Mouse (Mus musculus): ENCODE results near the gene Utp14b. TPM values are rescaled to one million over a fixed set of nuclear protein-coding genes. Genes with fewer than 3 reads are reported as not detected.

Gene Utp14b
- total RNA-seq (2014; rRNA removed; ENCODE audit: low replicate concordance) (2.3 and 5.4 TPM in 2 replicates), polyA plus RNA-seq (2015; fragmentation: Nextera tagmentation; extraction: Ambion mirVana) (0.74 and 0.94 TPM in 2 replicates)

DNA sequence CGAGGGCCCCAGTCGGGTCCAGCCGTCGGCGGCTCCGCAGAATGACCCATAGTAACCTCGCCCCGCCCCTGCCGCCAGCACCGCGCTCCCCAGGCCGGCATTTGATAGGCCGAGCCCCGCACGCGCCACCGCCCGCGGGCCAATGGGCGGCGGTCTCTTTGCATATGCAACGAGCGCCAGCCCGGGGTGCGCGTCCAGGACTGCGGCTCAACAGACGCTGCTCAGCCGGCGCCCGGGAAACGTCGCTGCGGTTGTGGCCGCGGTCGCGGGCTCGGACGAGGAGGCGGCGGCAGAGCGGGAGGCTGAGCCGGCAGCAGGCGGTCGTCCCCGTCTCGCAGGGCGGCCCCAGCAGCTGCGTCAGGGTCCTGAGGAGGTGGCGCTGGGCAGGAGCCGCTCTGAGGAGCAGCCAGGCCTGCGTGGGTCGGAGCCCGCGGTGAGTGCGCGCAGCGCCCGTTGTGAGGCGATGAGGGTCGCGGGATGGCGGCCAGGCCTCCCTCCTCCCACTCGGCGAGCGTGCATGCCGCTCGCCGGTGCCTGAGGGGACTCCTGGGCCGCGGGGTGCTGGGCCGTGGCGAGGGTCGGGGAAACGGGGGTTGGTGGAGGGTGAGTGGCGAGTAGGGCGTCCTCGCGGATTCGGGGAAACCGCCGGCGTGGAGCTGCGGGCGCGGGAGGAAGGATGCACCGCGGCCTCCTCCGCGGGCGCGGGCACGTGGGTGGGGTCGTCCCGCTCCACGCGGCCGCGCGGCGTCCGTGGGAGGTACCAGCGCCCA, at the start of gene Utp14b, which contains the start of gene Acsl3:
Gene Utp14b, plus strand, starts transcription at position 368 of the 770 bp plus-strand sequence.
Gene Acsl3, plus strand, starts transcription at position 155 of the 770 bp plus-strand sequence.
- no peaks in the 10 kb centered on the region for H3K36me3 ChIP-seq (replicated peaks; ENCODE audit: control insufficient read depth, insufficient read depth, low read length)
- H3K4me2 ChIP-seq (ENCODE audit: low read depth, low read length): peak within 1 kb of the TSS; percentile 73
- peak; percentile 99 for ATAC-seq (ENCODE audit: insufficient read depth, low read depth)
- peak within 1 kb of the TSS; percentile 93 for H3K9ac ChIP-seq (replicated peaks; ENCODE audit: low read depth, low read length)
- TF ChIP-seq EP300 (IDR thresholded peaks at IDR 0.05; ENCODE audit: low read depth): peak; percentile 57; the same call in 1 of the 2 replicates
- no peak for TF ChIP-seq CTCF (IDR thresholded peaks at IDR 0.05; ENCODE audit: low read depth)
- H3K27ac ChIP-seq (ENCODE audit: low read depth): peak within 1 kb of the TSS; percentile 89
- WGBS: under 1% methylated on average over 94 of the region's 104 CpGs
- DNase-seq (ENCODE audit: low spot score): peak; percentile 95
- no peaks in the 10 kb centered on the region for H3K9me3 ChIP-seq (replicated peaks; ENCODE audit: control insufficient read depth, low read length)
- H3K4me3 ChIP-seq (ENCODE audit: low read depth, low read length): peak within 1 kb of the TSS; percentile 95
- H3K27me3 ChIP-seq (ENCODE audit: control insufficient read depth, insufficient read depth, low read length): no peaks in the 10 kb centered on the region
- H3K4me1 ChIP-seq (ENCODE audit: control insufficient read depth, insufficient read depth): peaks cover 21% of the 10 kb centered on the region

DNA sequence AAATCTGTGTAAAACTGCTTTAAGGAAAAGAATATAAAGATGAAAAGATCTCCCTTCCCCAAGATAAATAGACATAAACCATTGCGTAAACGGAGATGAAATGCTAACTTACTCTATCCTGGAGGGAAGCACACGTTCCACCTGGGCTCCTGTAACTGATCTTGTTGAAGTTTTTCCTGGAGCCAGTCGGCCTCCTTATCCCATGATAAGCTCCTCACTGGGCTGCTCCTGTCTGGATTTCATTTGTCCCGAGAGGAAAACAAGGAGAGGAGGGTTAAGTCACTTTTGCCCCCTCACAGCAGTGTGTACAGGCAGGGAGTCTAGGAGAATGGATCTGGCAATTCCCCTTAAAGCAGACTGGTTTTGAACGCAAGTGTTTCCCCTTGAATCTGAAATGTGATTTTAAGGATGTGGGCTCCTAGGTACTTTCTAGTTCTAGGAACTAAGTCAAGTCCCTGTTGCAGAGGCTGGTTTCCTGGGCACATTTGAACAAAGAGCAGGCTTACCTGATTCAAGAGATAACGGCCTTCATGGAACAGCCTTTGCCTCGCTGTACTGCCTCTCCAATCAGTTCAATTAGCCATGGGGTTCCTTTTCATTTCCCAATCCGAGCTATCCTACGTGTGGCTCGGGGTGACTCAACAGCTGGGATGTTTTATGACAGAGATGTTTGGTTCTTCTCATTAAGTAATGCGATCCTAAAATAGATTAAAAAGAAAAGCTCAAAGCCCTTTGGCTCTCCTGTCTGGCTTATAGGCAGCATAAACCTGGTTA, 48.5 kb upstream of the Utp14b start:
- DNase-seq (ENCODE audit: low spot score) (no peak), ATAC-seq (ENCODE audit: insufficient read depth, low read depth) (no peak)
- 61% methylated on average over 12 of the region's 12 CpGs for WGBS
- no peaks in the 10 kb centered on the region for H3K27me3 ChIP-seq (ENCODE audit: control insufficient read depth, insufficient read depth, low read length)
- H3K9ac ChIP-seq (replicated peaks; ENCODE audit: low read depth, low read length): no peak overlapping the region
- H3K36me3 ChIP-seq (replicated peaks; ENCODE audit: control insufficient read depth, insufficient read depth, low read length): no peaks in the 10 kb centered on the region
- no peak overlapping the region for H3K4me2 ChIP-seq (ENCODE audit: low read depth, low read length)
- no peaks in the 10 kb centered on the region for H3K9me3 ChIP-seq (replicated peaks; ENCODE audit: control insufficient read depth, low read length)
- peaks cover 13% of the 10 kb centered on the region; the same call in 1 of the 2 replicates for H3K4me1 ChIP-seq (ENCODE audit: control insufficient read depth, insufficient read depth)
- no peak for TF ChIP-seq CTCF (IDR thresholded peaks at IDR 0.05; ENCODE audit: low read depth)
- no peak for TF ChIP-seq EP300 (IDR thresholded peaks at IDR 0.05; ENCODE audit: low read depth)
- no peak overlapping the region for H3K27ac ChIP-seq (ENCODE audit: low read depth)
- H3K4me3 ChIP-seq (ENCODE audit: low read depth, low read length): no peak overlapping the region

DNA sequence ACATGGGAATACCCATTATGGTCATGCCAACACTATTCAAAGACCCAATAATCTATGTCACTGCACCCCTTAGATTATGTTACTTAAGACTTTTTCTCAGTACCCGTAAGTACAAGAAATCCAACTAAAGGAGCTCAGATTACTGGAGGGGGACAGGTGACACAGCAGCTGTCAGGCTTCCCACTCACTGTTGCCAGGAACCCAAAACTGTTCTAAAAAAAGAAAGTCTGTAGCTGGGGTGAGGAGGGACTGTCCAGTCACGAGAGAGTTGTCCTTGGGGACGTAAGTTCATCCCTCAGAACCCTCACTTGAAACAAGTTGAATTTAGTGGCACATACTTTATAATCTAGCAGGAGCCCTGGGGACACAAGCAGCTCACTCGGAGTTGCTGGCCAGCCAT, 46.8 kb upstream of the Utp14b start:
- H3K27ac ChIP-seq (ENCODE audit: low read depth): 0 out of 2 replicates have a peak overlapping the region, but pooled peaks have one; percentile 40
- H3K9ac ChIP-seq (replicated peaks; ENCODE audit: low read depth, low read length): no peak overlapping the region
- H3K27me3 ChIP-seq (ENCODE audit: control insufficient read depth, insufficient read depth, low read length): no peaks in the 10 kb centered on the region
- H3K36me3 ChIP-seq (replicated peaks; ENCODE audit: control insufficient read depth, insufficient read depth, low read length): no peaks in the 10 kb centered on the region
- peak; percentile 70; the same call in 1 of the 2 replicates for ATAC-seq (ENCODE audit: insufficient read depth, low read depth)
- WGBS: 20% methylated on average over 4 of the region's 4 CpGs
- H3K4me1 ChIP-seq (ENCODE audit: control insufficient read depth, insufficient read depth): peaks cover 13% of the 10 kb centered on the region; the same call in 1 of the 2 replicates
- no peak overlapping the region for H3K4me2 ChIP-seq (ENCODE audit: low read depth, low read length)
- peak; percentile 31 for DNase-seq (ENCODE audit: low spot score)
- no peak overlapping the region for H3K4me3 ChIP-seq (ENCODE audit: low read depth, low read length)
- H3K9me3 ChIP-seq (replicated peaks; ENCODE audit: control insufficient read depth, low read length): no peaks in the 10 kb centered on the region
- no peak for TF ChIP-seq CTCF (IDR thresholded peaks at IDR 0.05; ENCODE audit: low read depth)
- no peak for TF ChIP-seq EP300 (IDR thresholded peaks at IDR 0.05; ENCODE audit: low read depth)

DNA sequence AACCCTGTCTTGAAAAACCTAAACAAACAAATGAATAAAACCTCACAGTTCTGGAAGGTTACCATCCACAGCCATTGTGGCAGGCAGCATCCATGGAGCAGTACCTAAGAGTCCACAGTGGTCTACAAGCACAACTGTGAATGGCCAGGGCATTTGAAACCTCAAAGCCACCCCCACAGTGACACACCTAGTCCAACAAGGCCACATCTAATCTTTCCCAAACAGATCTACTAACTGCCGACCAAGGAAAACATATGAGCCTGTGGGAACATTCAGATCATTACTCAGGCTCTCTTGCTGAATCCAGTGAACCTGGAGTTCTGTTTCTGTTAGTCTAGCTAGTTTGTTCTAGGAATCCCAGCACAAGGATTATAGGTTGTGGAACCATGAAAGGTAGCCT, 44.9 kb upstream of the Utp14b start:
- Histone ChIP-seq H3K4me3 (ENCODE audit: low read depth, low read length) (no peak overlapping the region), H3K9ac (replicated peaks; ENCODE audit: low read depth, low read length) (no peak overlapping the region), H3K9me3 (replicated peaks; ENCODE audit: control insufficient read depth, low read length) (no peaks in the 10 kb centered on the region), H3K27ac (ENCODE audit: low read depth) (no peak overlapping the region), H3K27me3 (ENCODE audit: control insufficient read depth, insufficient read depth, low read length) (no peaks in the 10 kb centered on the region), H3K4me2 (ENCODE audit: low read depth, low read length) (no peak overlapping the region), H3K4me1 (ENCODE audit: control insufficient read depth, insufficient read depth) (peaks cover 13% of the 10 kb centered on the region; the same call in 1 of the 2 replicates), H3K36me3 (replicated peaks; ENCODE audit: control insufficient read depth, insufficient read depth, low read length) (no peaks in the 10 kb centered on the region)
- WGBS: 32% methylated on average over 1 of the region's 1 CpGs
- ATAC-seq (ENCODE audit: insufficient read depth, low read depth) (no peak), DNase-seq (ENCODE audit: low spot score) (no peak)
- TF ChIP-seq CTCF (IDR thresholded peaks at IDR 0.05; ENCODE audit: low read depth) (no peak), EP300 (IDR thresholded peaks at IDR 0.05; ENCODE audit: low read depth) (no peak)

DNA sequence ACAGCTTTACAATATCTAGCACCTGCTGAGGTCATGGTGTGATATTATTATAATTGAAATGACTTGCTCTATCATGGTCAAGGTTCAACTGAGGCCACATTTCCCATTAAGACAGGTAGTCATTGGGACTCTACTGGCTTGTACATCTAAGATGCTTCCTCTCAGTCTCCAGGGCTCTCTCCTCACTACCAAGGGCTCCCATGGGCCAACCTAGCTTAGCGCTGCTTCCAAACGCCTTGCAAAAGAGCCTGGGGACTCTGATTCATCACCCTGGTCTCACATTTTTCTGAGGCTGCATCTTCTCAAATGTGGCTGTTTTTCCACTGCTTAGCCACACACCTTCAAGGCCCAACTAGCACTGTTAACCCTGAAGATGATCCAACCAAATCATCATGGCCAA, 33.5 kb upstream of the Utp14b start:
- no peaks in the 10 kb centered on the region for H3K36me3 ChIP-seq (replicated peaks; ENCODE audit: control insufficient read depth, insufficient read depth, low read length)
- no peak for TF ChIP-seq EP300 (IDR thresholded peaks at IDR 0.05; ENCODE audit: low read depth)
- no peak overlapping the region for H3K27ac ChIP-seq (ENCODE audit: low read depth)
- no peak overlapping the region for H3K4me2 ChIP-seq (ENCODE audit: low read depth, low read length)
- 0 out of 2 replicates have a peak, but pooled peaks cover 2% of the 10 kb centered on the region for H3K4me1 ChIP-seq (ENCODE audit: control insufficient read depth, insufficient read depth)
- no peaks in the 10 kb centered on the region for H3K9me3 ChIP-seq (replicated peaks; ENCODE audit: control insufficient read depth, low read length)
- WGBS: 84% methylated on average over 2 of the region's 2 CpGs
- no peak overlapping the region for H3K4me3 ChIP-seq (ENCODE audit: low read depth, low read length)
- ATAC-seq (ENCODE audit: insufficient read depth, low read depth) (no peak), DNase-seq (ENCODE audit: low spot score) (no peak)
- H3K9ac ChIP-seq (replicated peaks; ENCODE audit: low read depth, low read length): no peak overlapping the region
- H3K27me3 ChIP-seq (ENCODE audit: control insufficient read depth, insufficient read depth, low read length): no peaks in the 10 kb centered on the region
